Mouse (Mus musculus) lung, adult 2 months (tissue): Measurements from ENCODE around the gene Prr14l. TPM values are rescaled to one million over a fixed set of nuclear protein-coding genes. Genes with fewer than 3 reads are reported as not detected.
"Not testable (repeated sequence)": the region's sequence is repeated elsewhere in the genome, so short reads cannot be mapped to it uniquely, and the experiment has no call there.

Experiments used
- DNase-seq: peaks from one replicate; pipeline ENCODE4 v3.0.0; 2022
- H3K4me1 ChIP-seq: fragments of 200-500 bp; 2 replicates; pipeline ENCODE4 v1.6.1; 2011; ENCODE audit warnings: low read length; ENCODE audit not compliant: control insufficient read depth, insufficient read depth
- H3K4me3 ChIP-seq: fragments of 200-500 bp; replicated peaks from 2 replicates; pipeline ENCODE3; 2011; ENCODE audit warnings: low read depth, mild to moderate bottlenecking, control low read depth, low read length; ENCODE audit errors: extremely low read depth
- CTCF ChIP-seq: fragments of 200-500 bp; IDR thresholded peaks from 2 replicates; pipeline ENCODE4 v1.5.1; 2011; ENCODE audit warnings: mild to moderate bottlenecking, low read length, control low read depth; ENCODE audit not compliant: insufficient read depth
- POLR2A ChIP-seq: fragments of 200-500 bp; IDR thresholded peaks from 2 replicates; pipeline ENCODE4 v1.6.1; 2011; ENCODE audit warnings: low read depth, mild to moderate bottlenecking, control low read depth, low read length, borderline replicate concordance; ENCODE audit errors: extremely low read depth
- WGBS: fragments of 180-500 bp; shearing (Covaris S2); methylation state at CpG from one replicate; pipeline ENCODE4 v1.1.7; 2018; 5-methylcytosine and 5-hydroxymethylcytosine counted together
- polyA plus RNA-seq: library from polyadenylated mRNA; depleted of rRNA; stranded (reverse); fragments of >200 nt; gene quantifications from 2 replicates; pipeline ENCODE4 v1.2.3, GENCODE M21; 2012

Prr14l gene
- polyA plus RNA-seq, 1 experiment, result 12.7 TPM

DNA sequence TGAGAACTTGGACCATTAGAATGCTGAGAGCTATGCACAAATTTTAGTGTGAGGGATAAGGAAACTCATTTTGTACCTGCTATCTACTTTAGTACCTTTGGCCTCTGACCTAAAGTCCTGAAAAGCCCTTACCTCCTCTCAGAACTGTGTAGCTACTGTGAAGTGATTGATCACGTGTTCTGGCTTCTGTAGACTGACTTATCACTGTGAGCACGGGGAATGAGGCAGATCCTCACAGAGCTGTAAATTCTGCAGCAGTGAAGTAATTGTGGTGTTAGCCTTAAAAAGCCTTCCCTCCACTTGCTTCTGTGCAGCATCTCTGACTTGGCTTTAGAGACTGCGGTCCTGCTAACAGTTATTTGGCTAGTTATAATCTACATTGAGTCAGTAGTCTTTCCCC lies 93.3 kb downstream of the Prr14l start:
- peaks cover 7% of the 10 kb centered on the region for H3K4me1 ChIP-seq
- DNase-seq, result no peak
- 71% methylated on average over 3 of the region's 3 CpGs for WGBS
- no peak for TF ChIP-seq POLR2A
- TF ChIP-seq CTCF, result no peak
- H3K4me3 ChIP-seq, result no peak overlapping the region

GRCm38 (mm10) chr5:32760352-32760751 lies 93.7 kb downstream of the Prr14l start:
- H3K4me1 ChIP-seq, DNase-seq, H3K4me3 ChIP-seq: not testable (repeated sequence)
- WGBS, result 95% methylated on average over 18 of the region's 18 CpGs

DNA sequence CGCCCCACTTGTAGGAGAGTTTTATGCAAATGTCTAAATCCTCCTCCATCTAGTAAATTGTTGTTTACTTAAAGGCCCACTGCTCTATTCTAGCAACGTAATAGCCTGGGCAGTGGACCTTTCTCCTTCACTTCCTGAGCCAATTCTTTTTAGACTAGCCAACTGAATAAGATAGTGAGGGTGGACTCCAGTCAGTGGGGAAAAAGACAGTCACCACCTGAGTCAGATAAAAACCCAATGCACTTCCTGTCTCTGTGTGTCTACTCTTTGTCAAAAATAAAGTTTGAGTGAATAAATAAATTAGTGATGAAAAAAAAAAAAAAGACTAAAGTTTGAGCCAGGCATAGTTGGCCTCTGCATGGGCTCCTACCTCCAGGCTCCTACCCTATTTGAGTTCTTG lies 94.4 kb downstream of the Prr14l start:
- no peak overlapping the region for H3K4me3 ChIP-seq
- no peak for TF ChIP-seq CTCF
- TF ChIP-seq POLR2A, result no peak
- DNase-seq, result no peak
- 64% methylated on average over 2 of the region's 2 CpGs for WGBS
- H3K4me1 ChIP-seq, result peaks cover 7% of the 10 kb centered on the region

- no peak overlapping the region for H3K4me3 ChIP-seq
- WGBS, result 87% methylated on average over 8 of the region's 8 CpGs
- TF ChIP-seq CTCF (no peak), POLR2A (no peak)
- DNase-seq, result no peak
- H3K4me1 ChIP-seq, result no peaks in the 10 kb centered on the region
These were observed 97.9 kb downstream of the Prr14l start for GRCm38 (mm10) chr5:32756141-32756540.

GRCm38 (mm10) chr5:32751736-32752135 lies 102.3 kb downstream of the Prr14l start:
- H3K4me1 ChIP-seq, result peaks cover 4% of the 10 kb centered on the region; the same call in 1 of the 2 replicates
- no peak for DNase-seq
- no peak for TF ChIP-seq POLR2A
- TF ChIP-seq CTCF, result no peak
- no peak overlapping the region for H3K4me3 ChIP-seq
- WGBS, result 35% methylated on average over 2 of the region's 2 CpGs

DNA sequence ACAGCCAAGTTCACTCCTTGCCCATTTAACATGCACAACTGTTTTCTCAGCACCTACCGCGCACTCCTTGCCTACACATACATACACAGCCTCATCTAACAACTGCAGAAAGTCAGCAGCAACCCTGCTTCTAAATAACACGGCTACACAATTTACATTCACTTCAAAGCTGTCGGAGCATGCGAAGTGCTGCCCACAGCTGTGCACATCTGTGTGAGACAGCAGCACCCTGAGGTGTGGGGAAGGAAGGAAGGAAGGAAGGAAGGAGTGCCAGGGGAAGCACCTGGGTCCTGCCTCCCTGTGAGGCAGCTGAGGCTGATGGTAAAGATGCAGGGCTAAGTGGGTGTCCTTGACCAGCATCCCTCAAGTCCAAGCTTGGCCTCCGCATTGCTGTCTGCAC lies 105.1 kb downstream of the Prr14l start:
- DNase-seq, result no peak
- TF ChIP-seq POLR2A (no peak), CTCF (no peak)
- 76% methylated on average over 6 of the region's 6 CpGs for WGBS

GRCm38 (mm10) chr5:32747650-32748375 lies 106.2 kb downstream of the Prr14l start:
- TF ChIP-seq POLR2A, result no peak
- peak; percentile 91 for TF ChIP-seq CTCF
- peak; percentile 56 for DNase-seq
- 54% methylated on average over 6 of the region's 6 CpGs for WGBS
- Histone ChIP-seq H3K4me1 (peaks cover 7% of the 10 kb centered on the region; the same call in 1 of the 2 replicates), H3K4me3 (no peak overlapping the region)

More for the DNA sequence above, 105.1 kb downstream of the Prr14l start:
- Histone ChIP-seq H3K4me1 (peaks cover 7% of the 10 kb centered on the region; the same call in 1 of the 2 replicates), H3K4me3 (no peak overlapping the region)

DNA sequence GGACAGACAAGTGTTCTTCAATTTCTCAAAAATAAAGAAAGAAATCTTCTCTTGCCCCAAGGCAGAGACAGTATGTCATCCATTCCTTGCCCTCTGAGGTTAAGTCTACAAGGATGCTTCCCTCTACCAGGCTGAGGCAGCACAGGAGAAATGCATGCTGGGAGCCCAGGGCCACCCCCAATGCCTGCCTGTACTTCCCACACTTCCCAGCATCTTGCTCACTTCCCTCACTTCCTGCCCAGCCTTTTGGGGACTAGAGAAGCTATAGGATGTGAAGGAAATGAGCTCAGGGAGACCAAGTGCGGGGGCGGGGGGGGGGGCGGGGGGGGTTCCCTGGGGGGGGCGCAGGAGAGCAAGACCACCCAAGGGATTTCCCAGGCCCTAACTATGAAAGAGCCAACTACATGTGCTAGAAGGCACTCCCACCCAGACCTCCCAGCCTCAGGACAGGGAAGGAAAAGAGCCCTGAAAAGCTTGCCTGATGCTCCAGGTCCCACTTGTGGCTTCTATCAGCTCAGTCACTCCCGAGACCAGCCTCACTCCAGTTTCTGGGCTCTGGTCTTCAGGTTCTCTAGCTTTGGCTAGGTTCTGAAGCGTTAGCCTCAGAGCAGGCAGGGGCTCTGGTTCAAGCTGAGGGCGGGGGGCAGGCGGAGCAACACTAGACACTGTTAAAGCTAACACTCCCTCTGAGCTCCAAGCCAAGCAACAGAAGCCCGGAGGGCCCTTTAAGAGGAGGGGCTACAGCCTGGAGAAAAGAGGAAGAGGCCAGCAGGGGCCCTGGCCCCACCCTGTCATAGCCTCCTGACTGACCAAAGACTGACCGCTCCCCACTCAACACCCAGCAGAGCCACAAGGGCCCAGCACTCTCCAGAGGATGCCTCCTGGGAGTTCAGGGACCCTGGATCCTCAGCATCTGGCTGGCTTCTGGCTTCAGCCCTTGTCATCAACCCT lies 108.1 kb downstream of the Prr14l start:
- peak overlapping the region; percentile 74 for H3K4me3 ChIP-seq
- peaks cover 7% of the 10 kb centered on the region; the same call in 1 of the 2 replicates for H3K4me1 ChIP-seq
- peak; percentile 80 for DNase-seq
- TF ChIP-seq POLR2A, result peak; percentile 89; the same call in 1 of the 2 replicates
- TF ChIP-seq CTCF, result no peak
- WGBS, result 7% methylated on average over 10 of the region's 10 CpGs

- no peak overlapping the region for H3K4me3 ChIP-seq
- WGBS, result 50% methylated on average over 9 of the region's 9 CpGs
- peak; percentile 40; the same call in 1 of the 2 replicates for TF ChIP-seq CTCF
- TF ChIP-seq POLR2A, result peak; percentile 41; the same call in 1 of the 2 replicates
- peaks cover 5% of the 10 kb centered on the region; the same call in 1 of the 2 replicates for H3K4me1 ChIP-seq
- DNase-seq, result peak; percentile 57
These were observed 111.9 kb downstream of the Prr14l start for GRCm38 (mm10) chr5:32742149-32742548.

GRCm38 (mm10) chr5:32741377-32741776 lies 112.7 kb downstream of the Prr14l start:
- not testable (repeated sequence) for H3K4me3 ChIP-seq, DNase-seq, H3K4me1 ChIP-seq
- WGBS, result 61% methylated on average over 4 of the region's 4 CpGs

DNA sequence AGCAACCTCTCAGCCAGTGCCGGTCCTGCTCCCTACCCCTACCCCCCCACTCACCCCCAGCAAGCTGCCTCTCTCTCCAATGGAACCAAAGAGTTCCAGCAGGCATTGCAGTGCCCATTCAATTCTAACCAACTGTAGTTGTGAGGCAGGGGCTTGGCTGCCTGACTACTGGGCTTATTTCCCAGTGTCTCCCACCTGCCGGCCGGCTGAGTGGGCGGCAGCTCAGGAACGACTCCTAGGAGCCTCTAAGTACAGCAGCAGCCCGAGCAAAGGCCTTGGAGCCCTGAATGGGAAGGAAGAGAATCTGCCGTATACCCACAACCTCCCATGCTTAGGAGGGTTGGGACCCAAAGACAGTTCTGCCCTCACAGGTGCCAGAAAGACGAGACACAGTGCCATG lies 113.2 kb downstream of the Prr14l start:
- not testable (repeated sequence) for DNase-seq, H3K4me1 ChIP-seq, H3K4me3 ChIP-seq
- 78% methylated on average over 8 of the region's 8 CpGs for WGBS
